Mouse (Mus musculus): ENCODE measurements around the gene Kcnj8.

- TF ChIP-seq ZC3H11A (IDR thresholded peaks at IDR 0.05; ENCODE audit: borderline replicate concordance, low read depth, low read length) (no peak), ZNF384 (IDR thresholded peaks at IDR 0.05; ENCODE audit: low read depth, low read length) (no peak), HCFC1 (IDR thresholded peaks at IDR 0.05; ENCODE audit: borderline replicate concordance, insufficient read depth, low read length) (no peak), CHD2 (IDR thresholded peaks at IDR 0.05; ENCODE audit: low read depth, low read length) (no peak), MAFK (IDR thresholded peaks at IDR 0.05; ENCODE audit: insufficient read depth, low read depth, low read length) (no peak)
Measured at GRCm38 (mm10) chr6:142571629-142572360, 381 bp upstream of the Kcnj8 start.

Measured in ES-E14 (cell line).